Mouse (Mus musculus): ENCODE measurements around the gene Rac1.
"Not testable (repeated sequence)": the region's sequence is repeated elsewhere in the genome, so short reads cannot be mapped to it uniquely, and the experiment has no call there.

Rac1 gene

GRCm38 (mm10) chr5:143527486-143528307 is at the start of gene Rac1:
Gene Rac1 (minus strand): TSS chr5:143528036.
- no peaks in the 10 kb centered on the region; the same call in 1 of the 2 replicates for H3K27me3 ChIP-seq (ENCODE audit: insufficient read depth, low read length)
- H3K4me3 ChIP-seq (replicated peaks; ENCODE audit: low read length): peak within 1 kb of the TSS; percentile 90
- peaks cover 15% of the 10 kb centered on the region; the same call in 1 of the 2 replicates for H3K36me3 ChIP-seq (ENCODE audit: insufficient read depth, low read length)
- peaks cover 46% of the 10 kb centered on the region for H3K4me1 ChIP-seq (replicated peaks; ENCODE audit: low read depth, low read length)
- TF ChIP-seq NANOG (IDR thresholded peaks at IDR 0.05; ENCODE audit: borderline replicate concordance, low read length) (peak; percentile 73; the same call in 1 of the 2 replicates), POU5F1 (IDR thresholded peaks at IDR 0.05; ENCODE audit: borderline replicate concordance, low read length) (no peak), CTCF (conservative IDR thresholded peaks at IDR 0.05; ENCODE audit: low read length) (no peak)
- H3K9me3 ChIP-seq (ENCODE audit: low read length): no peaks in the 10 kb centered on the region

GRCm38 (mm10) chr5:143574261-143575178 is 46.7 kb upstream of the Rac1 start:
- Histone ChIP-seq H3K36me3 (ENCODE audit: insufficient read depth, low read length) (no peaks in the 10 kb centered on the region), H3K4me3 (replicated peaks; ENCODE audit: low read length) (no peak overlapping the region), H3K9me3 (ENCODE audit: low read length) (no peaks in the 10 kb centered on the region), H3K4me1 (replicated peaks; ENCODE audit: low read depth, low read length) (no peaks in the 10 kb centered on the region), H3K27me3 (ENCODE audit: insufficient read depth, low read length) (no peaks in the 10 kb centered on the region)
- TF ChIP-seq NANOG (IDR thresholded peaks at IDR 0.05; ENCODE audit: borderline replicate concordance, low read length) (no peak), POU5F1 (IDR thresholded peaks at IDR 0.05; ENCODE audit: borderline replicate concordance, low read length) (no peak), CTCF (conservative IDR thresholded peaks at IDR 0.05; ENCODE audit: low read length) (no peak)

DNA sequence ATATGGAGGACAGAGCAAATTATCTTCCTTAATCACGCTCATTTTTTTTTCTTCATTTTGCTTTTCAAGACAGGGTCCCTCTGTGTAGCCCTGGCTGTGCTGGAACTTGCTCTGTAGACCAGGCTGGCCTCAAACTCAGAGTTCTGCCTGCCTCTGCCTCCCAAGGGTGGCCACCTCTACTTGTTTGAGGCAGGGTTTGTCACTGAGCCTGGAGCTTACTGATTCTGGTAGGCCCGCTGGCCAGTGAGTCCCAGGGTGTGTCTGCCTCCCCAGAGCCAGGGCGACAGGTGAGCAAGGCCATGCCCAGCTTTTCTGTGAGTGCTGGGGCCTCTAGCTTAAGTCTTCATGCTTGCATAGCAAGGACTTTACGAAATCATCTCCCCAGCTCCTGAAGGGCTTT is 45.2 kb upstream of the Rac1 start:
- H3K27me3 ChIP-seq (ENCODE audit: insufficient read depth, low read length): no peaks in the 10 kb centered on the region
- no peaks in the 10 kb centered on the region for H3K36me3 ChIP-seq (ENCODE audit: insufficient read depth, low read length)
- no peaks in the 10 kb centered on the region for H3K9me3 ChIP-seq (ENCODE audit: low read length)
- H3K4me1 ChIP-seq (replicated peaks; ENCODE audit: low read depth, low read length): no peaks in the 10 kb centered on the region
- no peak for TF ChIP-seq POU5F1 (IDR thresholded peaks at IDR 0.05; ENCODE audit: borderline replicate concordance, low read length)
- no peak for TF ChIP-seq CTCF (conservative IDR thresholded peaks at IDR 0.05; ENCODE audit: low read length)
- no peak for TF ChIP-seq NANOG (IDR thresholded peaks at IDR 0.05; ENCODE audit: borderline replicate concordance, low read length)
- H3K4me3 ChIP-seq (replicated peaks; ENCODE audit: low read length): no peak overlapping the region

DNA sequence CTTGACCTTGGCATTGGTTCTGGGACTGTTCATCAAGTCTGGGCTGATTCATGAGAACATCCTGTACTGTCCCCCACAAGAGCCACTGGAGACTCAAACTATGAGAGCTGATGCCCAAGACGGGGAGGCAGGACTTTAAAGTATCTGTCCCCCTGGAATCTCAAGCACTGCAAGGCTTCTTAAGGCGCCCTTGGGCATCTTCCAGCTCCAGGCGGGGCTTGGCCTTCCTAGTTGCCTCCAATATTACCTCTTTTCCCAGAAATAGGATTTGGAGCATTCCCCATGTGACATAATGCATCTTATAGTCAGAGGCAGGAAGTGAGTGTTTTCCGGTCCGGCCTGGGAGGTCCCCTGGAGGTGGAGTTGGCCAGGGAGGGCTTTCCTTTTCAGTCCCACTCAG is 44.4 kb upstream of the Rac1 start:
- TF ChIP-seq POU5F1 (IDR thresholded peaks at IDR 0.05; ENCODE audit: borderline replicate concordance, low read length) (no peak), CTCF (conservative IDR thresholded peaks at IDR 0.05; ENCODE audit: low read length) (no peak), NANOG (IDR thresholded peaks at IDR 0.05; ENCODE audit: borderline replicate concordance, low read length) (no peak)
- Histone ChIP-seq H3K9me3 (ENCODE audit: low read length) (no peaks in the 10 kb centered on the region), H3K4me1 (replicated peaks; ENCODE audit: low read depth, low read length) (0 out of 2 replicates have a peak, but pooled peaks cover 3% of the 10 kb centered on the region)

DNA sequence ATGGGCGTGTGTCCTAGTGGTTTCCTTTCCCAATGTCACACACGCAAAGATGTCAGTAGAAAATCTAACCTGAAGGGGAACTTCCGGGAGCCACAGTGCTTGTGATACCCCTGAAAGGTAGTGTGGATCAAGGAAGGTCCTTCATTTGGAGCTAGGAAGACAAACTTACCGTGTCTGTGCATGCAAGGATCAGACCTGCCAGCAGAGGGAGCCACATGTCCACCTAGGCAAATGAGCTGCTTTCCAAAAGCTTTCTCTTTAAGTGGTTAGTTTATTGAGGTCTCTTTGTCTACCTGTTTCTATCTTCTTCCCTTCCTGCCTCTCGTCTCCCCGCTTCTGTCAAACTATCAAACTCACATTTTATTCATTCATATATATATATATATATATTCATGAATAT is 40.0 kb upstream of the Rac1 start:
- H3K36me3 ChIP-seq (ENCODE audit: insufficient read depth, low read length): peaks cover 10% of the 10 kb centered on the region
- H3K9me3 ChIP-seq (ENCODE audit: low read length): no peaks in the 10 kb centered on the region
- TF ChIP-seq CTCF (conservative IDR thresholded peaks at IDR 0.05; ENCODE audit: low read length) (peak; percentile 70), NANOG (IDR thresholded peaks at IDR 0.05; ENCODE audit: borderline replicate concordance, low read length) (no peak), POU5F1 (IDR thresholded peaks at IDR 0.05; ENCODE audit: borderline replicate concordance, low read length) (no peak)
- H3K27me3 ChIP-seq (ENCODE audit: insufficient read depth, low read length): no peaks in the 10 kb centered on the region
- peaks cover 10% of the 10 kb centered on the region for H3K4me1 ChIP-seq (replicated peaks; ENCODE audit: low read depth, low read length)
- H3K4me3 ChIP-seq (replicated peaks; ENCODE audit: low read length): no peak overlapping the region

More for the DNA sequence above, 44.4 kb upstream of the Rac1 start:
- H3K36me3 ChIP-seq (ENCODE audit: insufficient read depth, low read length): no peaks in the 10 kb centered on the region
- H3K27me3 ChIP-seq (ENCODE audit: insufficient read depth, low read length): no peaks in the 10 kb centered on the region
- no peak overlapping the region for H3K4me3 ChIP-seq (replicated peaks; ENCODE audit: low read length)

GRCm38 (mm10) chr5:143567258-143567670 is 39.4 kb upstream of the Rac1 start:
- Histone ChIP-seq H3K27me3 (ENCODE audit: insufficient read depth, low read length) (no peaks in the 10 kb centered on the region), H3K9me3 (ENCODE audit: low read length) (no peaks in the 10 kb centered on the region), H3K4me3 (replicated peaks; ENCODE audit: low read length) (no peak overlapping the region), H3K4me1 (replicated peaks; ENCODE audit: low read depth, low read length) (peaks cover 11% of the 10 kb centered on the region), H3K36me3 (ENCODE audit: insufficient read depth, low read length) (peaks cover 11% of the 10 kb centered on the region)
- TF ChIP-seq CTCF (conservative IDR thresholded peaks at IDR 0.05; ENCODE audit: low read length) (no peak), NANOG (IDR thresholded peaks at IDR 0.05; ENCODE audit: borderline replicate concordance, low read length) (no peak), POU5F1 (IDR thresholded peaks at IDR 0.05; ENCODE audit: borderline replicate concordance, low read length) (no peak)

DNA sequence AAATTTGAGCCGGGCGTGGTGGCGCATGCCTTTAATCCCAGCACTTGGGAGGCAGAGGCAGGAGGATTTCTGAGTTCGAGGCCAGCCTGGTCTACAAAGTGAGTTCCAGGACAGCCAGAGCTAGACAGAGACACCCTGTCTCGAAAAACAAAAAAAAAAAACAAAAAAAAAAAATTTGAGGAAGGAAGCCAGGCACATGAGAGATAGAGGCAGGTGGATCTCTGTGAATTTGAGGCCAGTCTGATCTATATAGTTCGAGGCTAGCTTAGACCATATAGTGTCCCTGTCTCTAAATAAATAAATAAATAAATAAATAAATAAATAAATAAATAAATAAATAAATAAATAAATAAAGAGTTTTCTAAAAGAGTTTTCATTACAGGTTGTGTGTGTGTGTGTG is 39.0 kb upstream of the Rac1 start:
- H3K9me3 ChIP-seq (ENCODE audit: low read length): not testable (repeated sequence)

GRCm38 (mm10) chr5:143561544-143562185 is 33.8 kb upstream of the Rac1 start:
- no peak overlapping the region for H3K4me3 ChIP-seq (replicated peaks; ENCODE audit: low read length)
- H3K27me3 ChIP-seq (ENCODE audit: insufficient read depth, low read length): no peaks in the 10 kb centered on the region
- no peaks in the 10 kb centered on the region for H3K9me3 ChIP-seq (ENCODE audit: low read length)
- H3K36me3 ChIP-seq (ENCODE audit: insufficient read depth, low read length): peaks cover 11% of the 10 kb centered on the region
- TF ChIP-seq CTCF (conservative IDR thresholded peaks at IDR 0.05; ENCODE audit: low read length) (no peak), POU5F1 (IDR thresholded peaks at IDR 0.05; ENCODE audit: borderline replicate concordance, low read length) (no peak), NANOG (IDR thresholded peaks at IDR 0.05; ENCODE audit: borderline replicate concordance, low read length) (no peak)
- peaks cover 37% of the 10 kb centered on the region for H3K4me1 ChIP-seq (replicated peaks; ENCODE audit: low read depth, low read length)

More for the DNA sequence above, 39.0 kb upstream of the Rac1 start:
- not testable (repeated sequence) for H3K4me3 ChIP-seq (replicated peaks; ENCODE audit: low read length); H3K27me3 ChIP-seq (ENCODE audit: insufficient read depth, low read length)
- H3K4me1 ChIP-seq (replicated peaks; ENCODE audit: low read depth, low read length): peaks cover 16% of the 10 kb centered on the region
- peaks cover 11% of the 10 kb centered on the region for H3K36me3 ChIP-seq (ENCODE audit: insufficient read depth, low read length)

Measured in E14TG2a.4 (cell line).